Mouse (Mus musculus) embryo, embryonic 11 days (tissue): ENCODE results near the gene Hscb.

Experiments
- DNase-seq: peaks from one replicate; pipeline ENCODE4 v3.0.0-alpha.2; 2015

The Hscb gene

DNA sequence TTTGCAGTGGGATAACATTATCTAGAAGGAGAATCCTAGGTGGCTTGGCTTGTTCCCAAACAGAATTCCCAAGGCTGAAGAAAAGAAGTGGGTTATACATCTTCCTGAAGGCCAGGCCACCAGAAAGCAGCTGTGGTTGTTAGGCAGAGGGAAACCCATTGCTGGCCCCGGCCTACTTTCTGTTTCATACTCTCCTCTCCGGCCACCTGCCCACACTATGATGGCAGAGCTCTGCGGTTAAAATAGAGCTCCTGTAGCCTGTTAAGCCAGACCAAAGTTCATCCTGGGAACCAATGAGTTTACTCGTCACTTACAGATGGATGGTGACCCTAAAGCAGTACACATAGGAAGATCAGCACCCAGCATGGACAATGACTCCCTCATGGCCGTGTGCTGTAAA is 12.0 kb downstream of the Hscb start:
- no peak for DNase-seq

GRCm38 (mm10) chr5:110826781-110827495 is 12.6 kb downstream of the Hscb start:
- DNase-seq: no peak

DNA sequence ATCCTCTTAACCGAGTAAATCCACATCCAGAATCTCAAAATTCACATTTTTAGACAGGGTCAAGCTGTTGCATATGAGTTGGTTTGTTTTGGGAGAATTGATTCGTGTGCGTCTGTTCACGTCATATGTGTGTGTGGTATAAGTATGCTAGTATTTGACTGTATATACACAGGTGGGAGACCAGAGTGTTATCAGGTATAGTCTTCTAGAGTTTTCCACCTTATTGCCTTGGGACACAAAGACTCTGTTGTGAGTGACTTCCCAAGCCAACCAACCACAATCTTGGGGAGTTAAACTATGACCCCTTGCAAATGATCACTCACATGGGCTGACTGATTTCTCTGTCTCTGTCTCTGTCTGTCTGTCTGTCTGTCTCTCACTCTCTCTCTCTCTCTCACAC is 15.2 kb downstream of the Hscb start:
- no peak for DNase-seq

GRCm38 (mm10) chr5:110809667-110810325 is 29.8 kb downstream of the Hscb start, which contains the start of gene Ulk1:
Gene Ulk1, minus strand, starts transcription at chr5:110810097.
- peak; percentile 100 for DNase-seq

GRCm38 (mm10) chr5:110808821-110809666 is 30.5 kb downstream of the Hscb start:
- DNase-seq: peak; percentile 11

GRCm38 (mm10) chr5:110808061-110808631 is 31.4 kb downstream of the Hscb start:
- DNase-seq: peak; percentile 91

DNA sequence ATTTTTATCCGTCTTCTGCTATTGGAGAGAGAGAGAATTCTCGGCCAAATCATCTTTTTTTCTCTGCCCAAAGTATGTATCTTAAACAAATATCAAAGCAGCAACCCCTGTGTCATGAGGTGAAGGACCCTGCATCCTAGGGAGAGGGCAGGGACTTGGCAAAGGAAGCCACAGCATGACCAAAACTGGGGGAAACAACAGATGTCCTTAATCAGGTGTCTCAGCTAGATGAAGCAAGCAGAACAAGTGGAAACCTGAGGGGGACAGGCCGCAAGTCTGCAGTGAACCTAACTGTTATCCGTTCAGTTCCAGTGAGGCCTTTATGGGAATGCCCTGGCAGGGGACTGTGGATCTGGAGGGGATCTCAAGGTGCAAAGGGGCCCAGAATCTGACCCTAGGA is 32.1 kb downstream of the Hscb start:
- no peak for DNase-seq

DNA sequence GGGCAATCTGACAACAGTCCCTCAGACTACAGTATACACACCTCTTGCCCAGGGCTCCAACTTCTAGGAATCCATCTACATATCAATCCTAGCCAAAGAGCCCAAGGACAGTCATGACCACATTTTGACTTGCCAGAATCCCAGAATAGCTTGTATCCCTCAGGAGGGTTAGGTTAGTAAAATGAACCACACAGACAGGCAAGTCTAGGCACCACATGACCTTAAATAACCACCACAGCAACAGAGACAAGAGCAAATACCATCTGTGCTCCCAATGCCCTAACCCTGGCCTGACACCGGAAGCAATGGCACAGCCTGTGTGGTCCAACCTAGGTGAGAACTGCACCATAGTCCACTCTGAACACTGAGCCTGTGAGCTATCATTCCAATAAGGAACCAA is 32.9 kb downstream of the Hscb start:
- no peak for DNase-seq

GRCm38 (mm10) chr5:110806154-110806553 is 33.4 kb downstream of the Hscb start:
- no peak for DNase-seq

DNA sequence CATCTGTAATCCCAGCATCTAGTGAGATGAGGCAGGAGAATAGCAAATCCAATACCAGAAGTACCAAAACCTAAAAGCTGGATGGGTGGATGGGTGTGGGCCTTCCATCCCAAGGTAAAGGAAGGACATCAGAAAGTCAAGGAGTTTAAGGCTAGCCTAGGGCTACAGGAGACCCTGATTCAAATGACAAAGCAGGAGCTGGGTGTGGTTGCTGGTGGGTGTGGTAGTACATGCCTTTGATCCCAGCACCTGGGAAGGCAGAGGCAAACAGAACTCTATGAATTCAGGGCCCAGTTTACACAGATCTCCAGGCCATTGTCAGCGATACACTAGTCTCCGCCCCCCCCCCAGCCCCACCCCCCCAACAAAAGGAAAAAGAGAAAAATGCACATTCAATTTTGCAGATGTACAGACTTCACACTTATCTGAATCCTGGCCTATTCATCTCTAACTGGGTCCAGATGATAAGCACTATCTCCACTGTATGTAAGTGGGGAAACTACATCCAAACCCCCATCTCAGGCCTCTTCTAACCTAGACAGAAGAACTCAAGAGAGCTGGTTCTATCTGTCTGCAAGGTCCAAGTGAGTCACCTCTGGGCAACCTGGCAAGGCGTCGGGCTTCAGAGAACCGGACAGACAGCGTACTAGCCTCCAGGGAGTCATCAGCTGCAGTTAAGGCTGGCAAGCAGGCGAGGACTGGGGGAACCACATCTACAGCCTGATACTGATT is 35.4 kb downstream of the Hscb start:
- DNase-seq: no peak

GRCm38 (mm10) chr5:110802809-110803208 is 36.8 kb downstream of the Hscb start:
- no peak for DNase-seq

DNA sequence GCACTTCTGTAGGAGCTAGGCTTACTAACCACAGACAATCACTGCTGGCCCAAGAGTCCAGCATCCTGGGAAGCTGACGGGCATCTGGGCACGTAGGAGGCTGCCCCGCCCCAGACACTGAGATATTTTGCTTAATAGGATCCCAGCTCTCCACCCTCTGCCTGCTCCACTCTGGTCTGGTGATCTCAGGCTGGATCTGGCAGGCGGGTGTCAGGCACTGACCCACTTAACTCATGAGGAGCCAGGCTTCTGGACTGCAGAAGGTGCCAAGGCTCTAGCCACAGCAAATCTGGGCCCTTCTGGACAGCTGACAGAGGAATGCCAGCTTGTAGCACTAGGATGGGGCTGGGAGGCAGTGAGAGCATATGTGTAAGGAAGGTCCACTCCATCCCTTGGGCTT is 37.4 kb downstream of the Hscb start:
- DNase-seq: no peak

DNA sequence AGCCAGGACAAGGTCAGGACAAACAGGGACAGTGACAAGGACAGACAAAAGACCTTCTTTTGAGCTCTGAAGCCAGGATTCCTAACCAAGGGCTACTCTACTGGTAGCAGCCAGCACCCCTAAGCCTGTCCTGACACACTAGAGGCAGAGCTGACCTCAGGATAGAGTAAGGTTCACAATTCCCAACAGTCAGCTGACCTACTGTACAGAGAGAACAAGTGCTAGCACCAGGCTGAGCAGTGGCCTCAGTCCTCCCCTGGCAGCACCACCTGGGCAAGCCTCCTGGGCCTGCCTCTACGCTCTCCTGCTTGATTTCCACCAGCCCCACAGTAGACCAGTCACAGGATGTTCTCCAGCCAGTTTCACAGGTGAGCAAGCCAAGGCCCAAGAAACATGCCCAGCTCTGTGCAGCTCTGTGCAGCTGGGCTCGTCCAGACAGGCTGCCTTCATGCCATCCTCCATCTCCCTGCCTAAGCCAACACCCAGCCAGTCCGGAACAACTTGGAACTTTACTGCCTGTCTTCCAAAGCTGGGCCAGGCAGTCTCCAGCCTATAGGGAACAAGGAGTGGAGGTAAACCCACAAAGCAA is 38.4 kb downstream of the Hscb start:
- DNase-seq: no peak

DNA sequence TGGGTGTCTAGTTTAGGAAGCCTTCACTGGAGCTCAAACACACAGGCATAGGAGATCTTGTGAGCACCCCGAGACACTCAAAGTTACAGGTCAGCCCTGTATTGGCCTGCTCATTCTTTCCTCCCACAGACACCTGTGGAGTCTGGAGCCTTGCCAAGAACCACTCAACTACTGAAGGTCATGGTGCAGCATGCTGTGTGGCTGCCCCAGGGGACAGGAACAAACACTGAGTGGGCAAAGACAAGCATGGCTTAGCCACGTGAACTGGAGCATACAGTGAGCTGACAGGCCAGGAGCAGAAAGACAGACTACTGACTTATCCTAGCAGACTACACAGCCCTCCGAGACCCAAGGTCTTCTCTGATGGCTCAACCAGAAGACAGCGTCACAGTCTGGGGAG is 41.9 kb downstream of the Hscb start:
- no peak for DNase-seq

GRCm38 (mm10) chr5:110794363-110794762 is 45.2 kb downstream of the Hscb start:
- DNase-seq: no peak

GRCm38 (mm10) chr5:110788684-110789083 is 50.9 kb downstream of the Hscb start:
- peak; percentile 70 for DNase-seq

DNA sequence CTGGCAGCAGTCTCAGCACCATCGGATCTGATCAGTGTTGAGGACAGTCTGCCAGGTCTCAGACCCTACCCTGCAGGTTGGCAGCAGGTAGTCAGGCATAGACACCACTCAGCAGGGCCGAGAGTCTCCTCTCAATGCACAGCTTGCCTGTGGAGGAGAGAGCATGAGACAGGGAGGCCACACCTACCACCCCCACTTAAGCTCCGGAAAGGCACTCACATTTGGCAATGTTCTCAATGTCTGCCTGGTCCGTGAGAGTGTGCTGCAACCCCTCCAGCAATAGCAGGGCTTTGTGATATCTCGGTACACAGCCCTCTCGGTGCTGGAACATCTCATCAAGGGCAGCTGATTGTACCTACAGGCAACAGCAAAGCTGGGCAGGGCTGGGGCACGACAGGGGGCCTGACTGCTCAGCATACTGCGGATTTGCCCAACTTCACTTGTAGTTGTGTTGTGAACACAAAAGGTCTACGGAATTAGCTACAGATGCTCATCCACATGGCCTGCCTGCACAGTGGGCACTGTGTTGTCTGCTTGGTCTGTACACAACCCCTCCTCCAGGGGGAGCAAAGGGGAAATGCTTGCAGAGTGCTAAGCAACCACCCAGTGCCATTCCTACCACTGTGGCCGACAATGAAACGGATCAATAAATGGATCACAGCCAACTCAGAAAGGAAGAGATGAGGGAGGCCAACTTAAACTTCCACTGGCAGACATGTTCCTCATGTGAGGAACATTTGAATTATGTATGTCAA is 53.3 kb downstream of the Hscb start:
- DNase-seq: peak; percentile 9

GRCm38 (mm10) chr5:110783150-110783549 is 56.4 kb downstream of the Hscb start:
- no peak for DNase-seq

- DNase-seq: no peak
These were observed 57.9 kb downstream of the Hscb start for GRCm38 (mm10) chr5:110781529-110782238.

- DNase-seq: no peak
These were observed 58.6 kb downstream of the Hscb start for GRCm38 (mm10) chr5:110780761-110781528.
